Mouse (Mus musculus): Measurements from ENCODE around the gene Dhx35. TPM values are rescaled to one million over a fixed set of nuclear protein-coding genes. Genes with fewer than 3 reads are reported as not detected.
A peak's percentile ranks its signal among the peaks of the same experiment; 100 is the strongest.

Dhx35 gene
- polyA plus RNA-seq, 1 experiment from 2014 or later, result 13.4 TPM

GRCm38 (mm10) chr2:158817708-158818107, 23.1 kb downstream of the Dhx35 start:
- H3K4me2 ChIP-seq (ENCODE audit: low read length), result no peak overlapping the region
- no peak for DNase-seq (ENCODE audit: low spot score)
- no peaks in the 10 kb centered on the region for H3K9me3 ChIP-seq (replicated peaks; ENCODE audit: low read length)
- no peaks in the 10 kb centered on the region for H3K4me1 ChIP-seq (replicated peaks; ENCODE audit: insufficient read depth, low read length)
- ATAC-seq (replicated peaks; ENCODE audit: low FRiP score, low read depth), result no peak
- H3K27me3 ChIP-seq (ENCODE audit: insufficient read depth, low read length), result no peaks in the 10 kb centered on the region
- H3K27ac ChIP-seq, result no peak overlapping the region
- no peak overlapping the region for H3K9ac ChIP-seq (ENCODE audit: low read depth, low read length)
- peaks cover 39% of the 10 kb centered on the region for H3K36me3 ChIP-seq (ENCODE audit: insufficient read depth, low read length)
- H3K4me3 ChIP-seq (replicated peaks; ENCODE audit: low read depth, low read length), result no peak overlapping the region
- no peak for TF ChIP-seq CTCF (IDR thresholded peaks at IDR 0.05; ENCODE audit: low read depth)
- 89% methylated on average over 8 of the region's 8 CpGs for WGBS

DNA sequence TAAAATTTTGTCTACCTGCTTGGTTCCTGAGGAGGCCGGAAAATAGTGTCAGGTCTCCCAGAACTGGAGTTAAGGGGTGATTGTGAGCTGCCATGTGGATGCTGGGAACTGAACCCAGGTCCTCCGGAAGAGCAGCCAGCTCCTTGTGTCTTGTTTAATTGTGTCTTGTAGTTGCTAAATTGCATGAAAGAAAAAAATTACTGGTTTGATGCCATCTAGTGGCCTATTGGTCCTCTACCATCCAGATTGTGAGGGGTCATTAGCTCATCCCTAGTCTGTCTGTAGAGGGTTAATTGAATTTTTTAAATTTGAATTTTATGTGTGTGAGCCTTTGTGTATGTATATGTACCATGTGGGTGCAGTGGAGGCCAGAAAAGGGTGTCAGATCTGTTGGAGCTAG, 33.5 kb downstream of the Dhx35 start:
- peak; percentile 37; the same call in 1 of the 2 replicates for TF ChIP-seq CTCF (IDR thresholded peaks at IDR 0.05; ENCODE audit: low read depth)
- Histone ChIP-seq H3K27ac (no peak overlapping the region), H3K36me3 (ENCODE audit: insufficient read depth, low read length) (peaks cover 40% of the 10 kb centered on the region; the same call in 1 of the 2 replicates), H3K4me3 (replicated peaks; ENCODE audit: low read depth, low read length) (no peak overlapping the region), H3K4me2 (ENCODE audit: low read length) (no peak overlapping the region), H3K9me3 (replicated peaks; ENCODE audit: low read length) (no peaks in the 10 kb centered on the region), H3K4me1 (replicated peaks; ENCODE audit: insufficient read depth, low read length) (no peaks in the 10 kb centered on the region), H3K9ac (ENCODE audit: low read depth, low read length) (no peak overlapping the region), H3K27me3 (ENCODE audit: insufficient read depth, low read length) (no peaks in the 10 kb centered on the region)
- ATAC-seq (replicated peaks; ENCODE audit: low FRiP score, low read depth), result no peak
- no peak for DNase-seq (ENCODE audit: low spot score)
- WGBS, result 92% methylated on average over 2 of the region's 2 CpGs

DNA sequence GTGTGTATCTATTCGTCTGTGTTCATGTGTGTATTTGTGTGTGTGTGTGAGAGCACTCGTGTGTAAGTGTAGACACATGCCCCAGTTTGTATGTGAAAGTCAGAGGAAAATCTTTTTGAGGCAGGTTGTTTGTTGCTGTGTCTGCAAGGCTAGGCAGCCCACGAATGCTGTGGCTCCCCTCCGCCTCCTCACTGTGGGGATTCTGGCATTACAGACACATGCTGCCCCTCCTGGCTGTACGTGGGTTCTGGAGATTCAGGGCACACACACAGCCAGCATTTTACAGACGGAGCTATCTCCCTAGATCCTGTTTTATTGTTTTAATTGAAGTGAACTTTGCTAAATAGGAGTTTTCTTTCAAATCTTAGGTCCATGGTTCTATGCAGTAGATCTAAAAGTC, 35.1 kb downstream of the Dhx35 start:
- H3K9ac ChIP-seq (ENCODE audit: low read depth, low read length), result no peak overlapping the region
- DNase-seq (ENCODE audit: low spot score) (no peak), ATAC-seq (replicated peaks; ENCODE audit: low FRiP score, low read depth) (no peak)
- no peak overlapping the region for H3K27ac ChIP-seq
- no peak overlapping the region for H3K4me2 ChIP-seq (ENCODE audit: low read length)
- no peaks in the 10 kb centered on the region for H3K9me3 ChIP-seq (replicated peaks; ENCODE audit: low read length)
- 76% methylated on average over 6 of the region's 6 CpGs for WGBS
- no peak for TF ChIP-seq CTCF (IDR thresholded peaks at IDR 0.05; ENCODE audit: low read depth)
- no peaks in the 10 kb centered on the region for H3K4me1 ChIP-seq (replicated peaks; ENCODE audit: insufficient read depth, low read length)
- no peak overlapping the region for H3K4me3 ChIP-seq (replicated peaks; ENCODE audit: low read depth, low read length)
- H3K27me3 ChIP-seq (ENCODE audit: insufficient read depth, low read length), result no peaks in the 10 kb centered on the region
- peaks cover 51% of the 10 kb centered on the region; the same call in 1 of the 2 replicates for H3K36me3 ChIP-seq (ENCODE audit: insufficient read depth, low read length)

GRCm38 (mm10) chr2:158833221-158833620, 38.6 kb downstream of the Dhx35 start:
- WGBS, result 81% methylated on average over 5 of the region's 5 CpGs
- H3K27ac ChIP-seq, result no peak overlapping the region
- no peaks in the 10 kb centered on the region for H3K27me3 ChIP-seq (ENCODE audit: insufficient read depth, low read length)
- no peak overlapping the region for H3K9ac ChIP-seq (ENCODE audit: low read depth, low read length)
- no peak overlapping the region for H3K4me2 ChIP-seq (ENCODE audit: low read length)
- ATAC-seq (replicated peaks; ENCODE audit: low FRiP score, low read depth), result no peak
- no peak for DNase-seq (ENCODE audit: low spot score)
- H3K9me3 ChIP-seq (replicated peaks; ENCODE audit: low read length), result no peaks in the 10 kb centered on the region
- TF ChIP-seq CTCF (IDR thresholded peaks at IDR 0.05; ENCODE audit: low read depth), result no peak
- H3K4me3 ChIP-seq (replicated peaks; ENCODE audit: low read depth, low read length), result no peak overlapping the region
- peaks cover 52% of the 10 kb centered on the region; the same call in 1 of the 2 replicates for H3K36me3 ChIP-seq (ENCODE audit: insufficient read depth, low read length)
- H3K4me1 ChIP-seq (replicated peaks; ENCODE audit: insufficient read depth, low read length), result no peaks in the 10 kb centered on the region

- Histone ChIP-seq H3K4me1 (replicated peaks; ENCODE audit: insufficient read depth, low read length) (no peaks in the 10 kb centered on the region), H3K4me2 (ENCODE audit: low read length) (no peak overlapping the region), H3K9me3 (replicated peaks; ENCODE audit: low read length) (no peaks in the 10 kb centered on the region), H3K27me3 (ENCODE audit: insufficient read depth, low read length) (no peaks in the 10 kb centered on the region), H3K36me3 (ENCODE audit: insufficient read depth, low read length) (peaks cover 47% of the 10 kb centered on the region; the same call in 1 of the 2 replicates), H3K9ac (ENCODE audit: low read depth, low read length) (no peak overlapping the region), H3K4me3 (replicated peaks; ENCODE audit: low read depth, low read length) (no peak overlapping the region), H3K27ac (no peak overlapping the region)
- WGBS, result 80% methylated on average over 2 of the region's 2 CpGs
- DNase-seq (ENCODE audit: low spot score) (no peak), ATAC-seq (replicated peaks; ENCODE audit: low FRiP score, low read depth) (no peak)
- no peak for TF ChIP-seq CTCF (IDR thresholded peaks at IDR 0.05; ENCODE audit: low read depth)
Observed at GRCm38 (mm10) chr2:158833645-158834044, 39.0 kb downstream of the Dhx35 start.

GRCm38 (mm10) chr2:158843287-158843686, 48.7 kb downstream of the Dhx35 start:
- WGBS, result 78% methylated on average over 5 of the region's 5 CpGs
- DNase-seq (ENCODE audit: low spot score) (no peak), ATAC-seq (replicated peaks; ENCODE audit: low FRiP score, low read depth) (no peak)
- Histone ChIP-seq H3K4me3 (replicated peaks; ENCODE audit: low read depth, low read length) (no peak overlapping the region), H3K27ac (no peak overlapping the region), H3K36me3 (ENCODE audit: insufficient read depth, low read length) (peaks cover 24% of the 10 kb centered on the region), H3K27me3 (ENCODE audit: insufficient read depth, low read length) (no peaks in the 10 kb centered on the region), H3K9me3 (replicated peaks; ENCODE audit: low read length) (no peaks in the 10 kb centered on the region), H3K4me1 (replicated peaks; ENCODE audit: insufficient read depth, low read length) (no peaks in the 10 kb centered on the region; the same call in 1 of the 2 replicates), H3K9ac (ENCODE audit: low read depth, low read length) (no peak overlapping the region), H3K4me2 (ENCODE audit: low read length) (no peak overlapping the region)
- TF ChIP-seq CTCF (IDR thresholded peaks at IDR 0.05; ENCODE audit: low read depth), result no peak

DNA sequence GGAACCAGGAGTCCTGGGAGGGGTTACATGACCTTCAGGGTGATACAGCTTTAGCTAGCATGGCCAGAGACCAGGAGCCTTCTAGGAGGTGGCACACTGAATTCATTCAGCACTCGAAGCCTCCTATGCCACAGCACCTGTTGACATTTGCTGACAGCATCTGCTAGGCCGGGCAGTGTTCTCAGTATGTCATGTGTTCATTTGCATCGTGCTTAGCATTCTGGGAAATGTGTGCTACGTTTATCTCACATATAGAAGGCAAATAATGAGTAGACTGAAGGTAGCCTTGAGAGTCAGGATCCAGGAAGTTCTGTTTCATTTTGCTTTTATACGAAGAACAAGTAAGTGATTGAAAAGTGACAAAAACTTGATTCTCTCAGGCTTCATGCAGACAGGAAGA, 50.4 kb downstream of the Dhx35 start:
- Histone ChIP-seq H3K9ac (ENCODE audit: low read depth, low read length) (no peak overlapping the region), H3K27me3 (ENCODE audit: insufficient read depth, low read length) (no peaks in the 10 kb centered on the region), H3K4me1 (replicated peaks; ENCODE audit: insufficient read depth, low read length) (no peaks in the 10 kb centered on the region; the same call in 1 of the 2 replicates), H3K27ac (no peak overlapping the region), H3K36me3 (ENCODE audit: insufficient read depth, low read length) (peaks cover 31% of the 10 kb centered on the region), H3K4me3 (replicated peaks; ENCODE audit: low read depth, low read length) (no peak overlapping the region), H3K9me3 (replicated peaks; ENCODE audit: low read length) (no peaks in the 10 kb centered on the region), H3K4me2 (ENCODE audit: low read length) (no peak overlapping the region)
- DNase-seq (ENCODE audit: low spot score), result no peak
- no peak for ATAC-seq (replicated peaks; ENCODE audit: low FRiP score, low read depth)
- TF ChIP-seq CTCF (IDR thresholded peaks at IDR 0.05; ENCODE audit: low read depth), result no peak
- WGBS, result 85% methylated on average over 5 of the region's 5 CpGs

All from kidney, postnatal 0 days (tissue).